Mouse (Mus musculus) heart, postnatal 4 days (tissue): Measurements from ENCODE around the gene Nelfe. TPM values are rescaled to one million over a fixed set of nuclear protein-coding genes. Genes with fewer than 3 reads are reported as not detected.
"Not testable (repeated sequence)": the region's sequence is repeated elsewhere in the genome, so short reads cannot be mapped to it uniquely, and the experiment has no call there.

Source experiments
- DNase-seq: peaks from one replicate; pipeline ENCODE4 v3.0.0; 2021
- microRNA-seq, 2 experiments: library from miRNA; unstranded; fragments of <30 nt; microRNA quantifications; one replicate each; pipeline ENCODE4 v1.2.0; 2021 to 2022
- total RNA-seq, 2 experiments: library from RNA; stranded (reverse); gene quantifications; 2 replicates each; pipeline ENCODE4 v1.2.3; 2021

The Nelfe gene
- total RNA-seq, 2 experiments from 2014 or later = 30.4 to 34.2 TPM

DNA sequence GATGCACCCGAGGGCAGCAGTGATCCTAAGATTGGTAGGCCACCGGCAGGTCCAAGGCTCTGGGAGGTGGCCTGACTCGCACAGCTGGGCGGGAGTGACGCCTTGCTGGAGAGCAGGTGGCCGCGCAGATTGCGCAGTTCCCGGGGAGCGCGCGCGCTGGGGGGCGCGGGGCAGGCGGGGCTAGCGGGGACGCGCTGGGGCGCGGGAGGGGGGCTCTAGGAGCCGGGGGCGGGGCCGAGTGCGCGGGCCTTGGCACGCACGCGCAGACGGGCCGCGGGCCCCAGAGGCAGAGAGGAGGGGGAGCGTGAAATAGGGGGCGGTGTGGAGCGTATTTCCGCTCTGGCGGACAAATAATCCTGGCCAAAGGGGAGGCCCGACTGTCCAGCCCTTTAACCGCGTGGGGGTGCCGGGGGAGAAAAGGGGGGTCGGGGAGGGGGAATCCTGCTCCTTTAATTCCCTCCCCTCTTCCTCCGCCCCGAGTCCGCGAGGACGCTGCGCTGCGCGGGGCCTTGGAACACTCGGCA is 43.9 kb downstream of the Nelfe start:
- peak; percentile 96 for DNase-seq

- DNase-seq = peak; percentile 57
Measured at GRCm38 (mm10) chr17:34894801-34895530, 44.8 kb downstream of the Nelfe start.

- DNase-seq = no peak
Measured at GRCm38 (mm10) chr17:34895724-34896123, 45.5 kb downstream of the Nelfe start.

GRCm38 (mm10) chr17:34896366-34896765 is 46.2 kb downstream of the Nelfe start:
- no peak for DNase-seq

- DNase-seq = peak; percentile 55
Measured at GRCm38 (mm10) chr17:34897373-34898159, 47.4 kb downstream of the Nelfe start.

DNA sequence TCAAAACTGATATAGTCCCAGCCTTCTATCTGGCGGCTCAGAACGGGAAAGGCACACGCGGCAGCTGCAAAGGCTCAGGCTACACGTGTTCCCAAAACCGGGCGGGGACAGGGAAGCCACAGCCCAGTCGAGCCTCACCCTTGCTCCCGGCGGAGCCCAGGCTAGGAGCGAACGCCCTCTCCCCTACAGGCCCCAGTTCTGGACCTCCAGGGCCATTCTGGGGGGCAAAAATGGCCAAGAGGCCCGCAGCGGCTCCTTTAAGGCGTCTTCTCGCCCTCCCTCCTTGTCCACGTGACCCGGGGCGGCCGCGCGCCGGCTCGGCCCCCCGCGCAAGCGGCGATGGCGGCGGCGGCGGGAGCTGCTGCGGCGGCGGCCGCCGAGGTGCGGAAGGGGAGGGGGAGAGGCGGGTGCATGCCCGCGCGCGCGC is 48.0 kb downstream of the Nelfe start, which contains the start of the genes C2 and Ehmt2:
Gene C2 (minus strand): TSS at position 106 of the 427 bp plus-strand sequence.
Gene Ehmt2 (plus strand): TSS at position 310 of the 427 bp plus-strand sequence.
- peak; percentile 82 for DNase-seq

DNA sequence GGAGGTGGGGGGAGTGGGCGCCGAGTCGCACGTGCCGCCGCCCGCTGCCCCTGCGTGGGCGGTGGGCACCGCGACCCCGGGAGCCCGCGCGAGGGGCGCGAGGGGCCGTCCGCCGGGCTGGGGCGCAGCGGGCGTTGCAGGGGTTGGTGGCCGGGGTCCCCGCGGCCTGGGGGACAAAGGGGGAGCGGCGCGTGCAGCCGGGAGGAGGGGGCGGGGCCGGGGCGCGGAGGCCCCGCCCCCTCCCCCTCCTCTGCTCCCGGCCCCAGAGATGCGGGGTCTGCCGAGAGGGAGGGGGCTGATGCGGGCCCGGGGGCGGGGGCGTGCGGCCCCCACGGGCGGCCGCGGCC is 48.5 kb downstream of the Nelfe start:
- DNase-seq = no peak

- peak; percentile 50 for DNase-seq
Measured at GRCm38 (mm10) chr17:34899053-34899889, 49.1 kb downstream of the Nelfe start.

GRCm38 (mm10) chr17:34899890-34900243 is 49.7 kb downstream of the Nelfe start:
- DNase-seq = no peak

GRCm38 (mm10) chr17:34900826-34901225 is 50.6 kb downstream of the Nelfe start:
- DNase-seq = not testable (repeated sequence)

DNA sequence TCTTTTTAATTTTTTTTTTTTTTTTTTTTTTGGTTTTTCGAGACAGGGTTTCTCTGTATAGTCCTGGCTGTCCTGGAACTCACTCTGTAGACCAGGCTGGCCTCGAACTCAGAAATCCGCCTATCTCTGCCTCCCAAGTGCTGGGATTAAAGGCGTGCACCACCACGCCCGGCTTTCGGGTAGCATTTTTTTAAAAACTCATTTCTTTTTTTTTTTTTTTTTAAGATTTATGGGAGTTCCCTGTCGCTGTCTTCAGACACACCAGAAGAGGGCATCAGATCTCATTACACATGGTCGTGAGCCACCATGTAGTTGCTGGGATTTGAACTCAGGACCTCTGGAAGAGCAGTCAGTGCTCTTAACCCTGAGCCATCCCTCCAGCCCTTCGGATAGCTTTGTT is 51.8 kb downstream of the Nelfe start:
- not testable (repeated sequence) for DNase-seq

GRCm38 (mm10) chr17:34902895-34903294 is 52.7 kb downstream of the Nelfe start:
- no peak for DNase-seq

Small RNAs within 50 kb of the gene (microRNA-seq; reads per million reads assigned to microRNA genes)
- gene Mir6970 = 0.35 to 0.41 reads per million in 2 experiments
- gene Mir6971 = 2.2 to 5.2 reads per million in 2 experiments
- 0 reads per million in 2 experiments for gene Mir6972

Other genes starting within 250 kb of the Nelfe start
- 10 to 100 TPM; 40.6 to 40.8 TPM for gene Rnf5, start 246.7 kb upstream of the Nelfe start, total RNA-seq
- gene Agpat1, start 246.1 kb upstream of the Nelfe start, total RNA-seq = 10 to 100 TPM; 59.3 to 62.4 TPM
- 1 to 10 TPM; 2.5 to 3.4 TPM for gene Egfl8, start 234.4 kb upstream of the Nelfe start, total RNA-seq
- gene Ppt2, start 221.9 kb upstream of the Nelfe start, total RNA-seq = 10 to 100 TPM; 37.8 to 41.8 TPM
- under 1 TPM; 0.52 to 0.91 TPM for gene Prrt1, start 220.9 kb upstream of the Nelfe start, total RNA-seq
- gene Fkbpl, start 205.6 kb upstream of the Nelfe start, total RNA-seq = 1 to 10 TPM; 6.1 to 9.5 TPM
- 10 to 100 TPM; 22.3 to 24.4 TPM for gene Atf6b, start 203.2 kb upstream of the Nelfe start, total RNA-seq
- gene Tnxb, start 179.9 kb upstream of the Nelfe start, total RNA-seq = 10 to 100 TPM; 47.1 to 54.2 TPM
- 1 to 10 TPM; 5.0 to 5.5 TPM for gene C4b, start 106.5 kb upstream of the Nelfe start, total RNA-seq
- not detected for gene Cyp21a1, start 45.8 kb upstream of the Nelfe start, total RNA-seq
- 10 to 100 TPM; 13.6 to 16.2 TPM for gene Stk19, start 13.4 kb upstream of the Nelfe start, total RNA-seq
- gene Dxo, start 13.4 kb upstream of the Nelfe start, total RNA-seq = 10 to 100 TPM; 21.4 to 23.0 TPM
- 10 to 100 TPM; 27.4 to 27.9 TPM for gene Skiv2l, start 181 bp upstream of the Nelfe start, total RNA-seq
- 1 to 10 TPM in 1 of 2 experiments, under 1 TPM in 1; 0.88 to 2.6 TPM for gene Cfb, start 12.1 kb downstream of the Nelfe start, total RNA-seq
- gene Zbtb12, start 29.1 kb downstream of the Nelfe start, total RNA-seq = 1 to 10 TPM; 7.9 TPM
- not detected for gene Gm20547, start 31.7 kb downstream of the Nelfe start, total RNA-seq
- gene C2, start 47.9 kb downstream of the Nelfe start, total RNA-seq = 1 to 10 TPM; 3.0 to 3.7 TPM
- gene Ehmt2, start 48.1 kb downstream of the Nelfe start, total RNA-seq = 10 to 100 TPM; 55.7 to 56.8 TPM
- not detected for gene Slc44a4, start 64.1 kb downstream of the Nelfe start, total RNA-seq
- gene Neu1, start 80.9 kb downstream of the Nelfe start, total RNA-seq = 10 to 100 TPM; 10.1 to 11.7 TPM
- gene Hspa1b, start 108.8 kb downstream of the Nelfe start, total RNA-seq = 1 to 10 TPM; 4.8 to 5.2 TPM
- not detected for gene Gm20481, start 119.5 kb downstream of the Nelfe start, total RNA-seq
- gene Hspa1a, start 121.8 kb downstream of the Nelfe start, total RNA-seq = 1 to 10 TPM; 2.6 to 2.9 TPM
- gene Hspa1l, start 122.3 kb downstream of the Nelfe start, total RNA-seq = 1 to 10 TPM; 5.3 to 6.6 TPM
- gene Lsm2, start 131.5 kb downstream of the Nelfe start, total RNA-seq = 10 to 100 TPM; 52.2 to 55.0 TPM
- 10 to 100 TPM; 46.7 to 49.0 TPM for gene Vars, start 150.6 kb downstream of the Nelfe start, total RNA-seq
- gene Vwa7, start 166.2 kb downstream of the Nelfe start, total RNA-seq = 1 to 10 TPM; 1.6 to 1.8 TPM
- gene Sapcd1, start 177.6 kb downstream of the Nelfe start, total RNA-seq = 1 to 10 TPM in 1 of 2 experiments, under 1 TPM in 1; 0.74 to 1.3 TPM
- 1 to 10 TPM; 4.0 to 6.5 TPM for gene Msh5, start 196.4 kb downstream of the Nelfe start, total RNA-seq
- gene Clic1, start 199.6 kb downstream of the Nelfe start, total RNA-seq = 100 to 1,000 TPM; 166 to 167 TPM
- gene Ddah2, start 208.6 kb downstream of the Nelfe start, total RNA-seq = 100 to 1,000 TPM; 104 to 106 TPM
- gene Ly6g6c, start 215.0 kb downstream of the Nelfe start, total RNA-seq = not detected
- gene Mpig6b, start 215.8 kb downstream of the Nelfe start, total RNA-seq = under 1 TPM in 1 of 2 experiments, not detected in 1; 0.47 TPM
- gene Ly6g6e, start 226.5 kb downstream of the Nelfe start, total RNA-seq = not detected
- 1 to 10 TPM; 1.6 to 2.4 TPM for gene Ly6g6d, start 227.7 kb downstream of the Nelfe start, total RNA-seq
- gene Ly6g6f, start 235.2 kb downstream of the Nelfe start, total RNA-seq = not detected
- gene Abhd16a, start 238.9 kb downstream of the Nelfe start, total RNA-seq = 10 to 100 TPM; 50.6 to 53.5 TPM